Mouse (Mus musculus) lung, adult 2 months (tissue): ENCODE results near the gene Snapc4.

Experiments used
- CTCF ChIP-seq: fragments of 200-500 bp; IDR thresholded peaks from 2 replicates; pipeline ENCODE4 v1.5.1; 2011; ENCODE audit warnings: mild to moderate bottlenecking, low read length, control low read depth; ENCODE audit not compliant: insufficient read depth
- POLR2A ChIP-seq: fragments of 200-500 bp; IDR thresholded peaks from 2 replicates; pipeline ENCODE4 v1.6.1; 2011; ENCODE audit warnings: low read depth, mild to moderate bottlenecking, control low read depth, low read length, borderline replicate concordance; ENCODE audit errors: extremely low read depth

GRCm38 (mm10) chr2:26342044-26342443, 38.4 kb downstream of the Snapc4 start:
- peak; percentile 48; the same call in 1 of the 2 replicates for TF ChIP-seq POLR2A
- no peak for TF ChIP-seq CTCF
